In the genomic region with DNA sequence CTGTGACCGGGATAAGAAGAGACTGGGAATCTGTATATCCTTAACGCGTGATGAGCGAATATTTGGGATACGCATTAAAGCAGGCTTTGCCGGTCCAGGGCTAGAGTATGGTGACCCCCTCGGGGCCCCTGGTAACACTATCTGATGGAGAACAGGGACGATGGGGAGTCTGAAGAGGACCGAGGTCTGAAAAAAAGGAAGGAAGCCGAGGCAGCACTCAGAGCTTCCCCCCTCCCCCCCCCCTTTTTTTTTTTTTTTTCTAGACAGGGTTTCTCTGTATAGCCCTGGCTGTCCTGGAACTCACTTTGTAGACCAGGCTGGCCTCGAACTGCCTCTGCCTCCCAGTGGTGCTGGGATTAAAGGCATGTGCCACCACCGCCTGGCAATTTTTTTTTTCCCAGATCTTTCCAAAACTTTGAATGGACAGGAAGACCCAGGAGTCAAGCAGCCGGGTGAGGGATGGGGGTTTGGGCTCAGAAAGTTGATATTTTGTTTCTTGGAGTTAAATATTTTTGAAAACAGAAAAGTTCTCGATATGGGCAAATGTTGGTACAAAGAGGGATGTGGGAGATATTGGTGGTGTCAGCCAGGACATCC, we compare ENCODE assay signal across 7 mouse cellular contexts. TPM values are rescaled to one million over a fixed set of nuclear protein-coding genes. Genes with fewer than 3 reads are reported as not detected.
A peak's percentile ranks its signal among the peaks of the same experiment; 100 is the strongest.
DNase-seq lines count a peak whose midpoint lies in the region; ATAC-seq and TF ChIP-seq lines count a peak whose summit lies in the region.

No protein-coding gene starts in this region.

- peaks cover 10% of the 10 kb centered on the region for H3K4me1 ChIP-seq in liver, adult 2 months (ENCODE audit: control insufficient read depth, insufficient read depth, low read length)
- peaks cover 0 to 4% of the 10 kb centered on the region in 2 experiments; a peak in 2 of 4 replicates for H3K4me1 ChIP-seq in MEL (ENCODE audit: control insufficient read depth in 1 of 2, insufficient read depth in 2 of 2, low read length in 2 of 2)
- 0 out of 2 replicates have a peak, but pooled peaks cover 4% of the 10 kb centered on the region for H3K4me1 ChIP-seq in embryonic facial prominence, embryonic 14.5 days (ENCODE audit: control insufficient read depth, insufficient read depth, low read length)
- H3K4me1 ChIP-seq in forebrain, embryonic 14.5 days (ENCODE audit: control insufficient read depth, insufficient read depth, low read length) = no peaks in the 10 kb centered on the region; the same call in 1 of the 2 replicates

- no peaks in the 10 kb centered on the region for H3K27me3 ChIP-seq in liver, adult 2 months (ENCODE audit: control insufficient read depth, insufficient read depth, low read length)
- H3K27me3 ChIP-seq in MEL (ENCODE audit: control insufficient read depth in 1 of 2, insufficient read depth in 2 of 2, low read length in 2 of 2) = peaks cover 1 to 2% of the 10 kb centered on the region in 2 experiments; a peak in 2 of 4 replicates
- H3K27me3 ChIP-seq in embryonic facial prominence, embryonic 14.5 days (replicated peaks; ENCODE audit: control insufficient read depth, insufficient read depth, low read length) = peaks cover 27% of the 10 kb centered on the region
- H3K27me3 ChIP-seq in forebrain, embryonic 14.5 days (replicated peaks; ENCODE audit: control insufficient read depth, insufficient read depth, low read length) = peaks cover 18% of the 10 kb centered on the region

- WGBS in liver, adult 2 months = 51% methylated on average over 14 of the region's 14 CpGs
- WGBS in embryonic facial prominence, embryonic 14.5 days = 32% methylated on average over 14 of the region's 14 CpGs
- 25% methylated on average over 11 of the region's 14 CpGs for WGBS in macrophage (ENCODE audit: missing documents)
- WGBS in forebrain, embryonic 14.5 days = 32% methylated on average over 14 of the region's 14 CpGs

- H3K4me2 ChIP-seq in embryonic facial prominence, embryonic 14.5 days (ENCODE audit: low read depth, low read length) = peak overlapping the region; percentile 94
- no peak overlapping the region for H3K4me2 ChIP-seq in forebrain, embryonic 14.5 days (ENCODE audit: low read length)

- H3K9me3 ChIP-seq in MEL (replicated peaks; ENCODE audit: insufficient read depth, low read length) = no peaks in the 10 kb centered on the region
- H3K9me3 ChIP-seq in embryonic facial prominence, embryonic 14.5 days (ENCODE audit: control insufficient read depth, low read length) = no peaks in the 10 kb centered on the region
- H3K9me3 ChIP-seq in forebrain, embryonic 14.5 days (replicated peaks; ENCODE audit: control insufficient read depth, low read length) = no peaks in the 10 kb centered on the region

- 0 out of 2 replicates have a peak overlapping the region, but pooled peaks have one; percentile 76 for H3K27ac ChIP-seq in liver, adult 2 months (replicated peaks; ENCODE audit: insufficient read depth, low read depth, low read length)
- H3K27ac ChIP-seq in MEL (ENCODE audit: control insufficient read depth, low read depth, low read length) (no peak overlapping the region), macrophage (peak overlapping the region; percentile 90)
- H3K27ac ChIP-seq in embryonic facial prominence, embryonic 14.5 days (replicated peaks; ENCODE audit: low read depth, low read length) = no peak overlapping the region
- H3K27ac ChIP-seq in forebrain, embryonic 14.5 days (ENCODE audit: low read depth, low read length) = no peak overlapping the region

- DNase-seq in liver, adult 2 months (ENCODE audit: extremely low read depth, low read depth, low spot score) = no peak
- DNase-seq in liver (no peak), MEL (ENCODE audit: low read depth, low spot score) (peak; percentile 51)
- no peak for DNase-seq in embryonic facial prominence, embryonic 14.5 days (ENCODE audit: low spot score)
- DNase-seq in left cerebral cortex, adult 8-10 months (ENCODE audit: low spot score in 2 of 2) = no peak
- no peak for DNase-seq in forebrain, embryonic 14.5 days (ENCODE audit: low spot score)

- no peaks in the 10 kb centered on the region for H3K79me2 ChIP-seq in liver, adult 2 months (ENCODE audit: control insufficient read depth, insufficient read depth, low read length)
- H3K79me2 ChIP-seq in MEL (ENCODE audit: control insufficient read depth, insufficient read depth, low read length, poor library complexity) = no peaks in the 10 kb centered on the region; the same call in 1 of the 2 replicates
- peaks cover 53% of the 10 kb centered on the region for H3K79me2 ChIP-seq in macrophage (ENCODE audit: inconsistent target)

- TF ChIP-seq CTCF in liver, adult 2 months (IDR thresholded peaks at IDR 0.05; ENCODE audit: low read depth, low read length) = no peak
- TF ChIP-seq CTCF in MEL (IDR thresholded peaks at IDR 0.05 in 2 of 3, conservative IDR thresholded peaks at IDR 0.05 in 1 of 3; ENCODE audit: control insufficient read depth in 1 of 3, insufficient read depth in 1 of 3, low read depth in 2 of 3, low read length in 3 of 3, poor library complexity in 1 of 3, severe bottlenecking in 1 of 3) = no peak

- TF ChIP-seq RAD21 in MEL (IDR thresholded peaks at IDR 0.05; ENCODE audit: low read depth, low read length) = no peak

- H3K9ac ChIP-seq in liver, adult 2 months (ENCODE audit: low read depth, low read length) = no peak overlapping the region
- H3K9ac ChIP-seq in MEL (ENCODE audit: control insufficient read depth, low read depth, low read length, poor library complexity, severe bottlenecking) = peak overlapping the region; percentile 74
- no peak overlapping the region for H3K9ac ChIP-seq in embryonic facial prominence, embryonic 14.5 days (ENCODE audit: low read depth, low read length)
- no peak overlapping the region for H3K9ac ChIP-seq in forebrain, embryonic 14.5 days (ENCODE audit: low read length)

- H3K36me3 ChIP-seq in liver, adult 2 months (ENCODE audit: control insufficient read depth, insufficient read depth, low read length) = no peaks in the 10 kb centered on the region
- peaks cover 0 to 5% of the 10 kb centered on the region in 2 experiments; a peak in 1 of 4 replicates for H3K36me3 ChIP-seq in MEL (ENCODE audit: control insufficient read depth in 1 of 2, insufficient read depth in 2 of 2, low read length in 2 of 2)
- H3K36me3 ChIP-seq in embryonic facial prominence, embryonic 14.5 days (ENCODE audit: control insufficient read depth, insufficient read depth, low read length) = no peaks in the 10 kb centered on the region
- peaks cover 5% of the 10 kb centered on the region; the same call in 1 of the 2 replicates for H3K36me3 ChIP-seq in macrophage (ENCODE audit: inconsistent target)
- H3K36me3 ChIP-seq in forebrain, embryonic 14.5 days (ENCODE audit: control insufficient read depth, insufficient read depth, low read length) = no peaks in the 10 kb centered on the region

- TF ChIP-seq POLR2A in liver, adult 2 months (IDR thresholded peaks at IDR 0.05; ENCODE audit: extremely low read depth, insufficient read depth, low read length) = no peak
- TF ChIP-seq POLR2A in MEL (IDR thresholded peaks at IDR 0.05; ENCODE audit: control insufficient read depth in 1 of 2, insufficient read depth in 1 of 2, low read depth in 1 of 2, low read length in 2 of 2, poor library complexity in 1 of 2) = no peak

- no peak for TF ChIP-seq EP300 in MEL (IDR thresholded peaks at IDR 0.05; ENCODE audit: low read depth in 1 of 2, low read length in 2 of 2)

- no peak overlapping the region for H3K4me3 ChIP-seq in liver, adult 2 months (ENCODE audit: insufficient read depth, low read depth, low read length)
- H3K4me3 ChIP-seq in MEL (ENCODE audit: control insufficient read depth in 1 of 2, insufficient read depth in 1 of 2, low read depth in 2 of 2, low read length in 2 of 2) (peak overlapping the region; percentile 79 to 95), macrophage (ENCODE audit: inconsistent target) (peak overlapping the region; percentile 70)
- H3K4me3 ChIP-seq in embryonic facial prominence, embryonic 14.5 days (ENCODE audit: low read depth, low read length) = peak overlapping the region; percentile 70; the same call in 1 of the 2 replicates
- H3K4me3 ChIP-seq in forebrain, embryonic 14.5 days (ENCODE audit: low read depth, low read length) = no peak overlapping the region

- ATAC-seq in embryonic facial prominence, embryonic 14.5 days (ENCODE audit: low read depth) = no peak
- ATAC-seq in forebrain, embryonic 14.5 days = no peak

TF ChIP-seq in MEL, 35 proteins besides CTCF, POLR2A, EP300 and RAD21 (continues in another document):
- TF ChIP-seq TAL1 (IDR thresholded peaks at IDR 0.05; ENCODE audit: low read length) (no peak), MEF2A (IDR thresholded peaks at IDR 0.05; ENCODE audit: extremely low read depth, insufficient replicate concordance, low read depth, low read length, poor library complexity, severe bottlenecking) (no peak), POLR2AphosphoS5 (IDR thresholded peaks at IDR 0.05; ENCODE audit: borderline replicate concordance, low read depth, low read length) (no peak), MAX (IDR thresholded peaks at IDR 0.05; ENCODE audit: low read length) (no peak), USF2 (IDR thresholded peaks at IDR 0.05; ENCODE audit: borderline replicate concordance in 1 of 2, insufficient read depth in 1 of 2, low read depth in 1 of 2, low read length in 2 of 2) (no peak), POLR2AphosphoS2 (IDR thresholded peaks at IDR 0.05; ENCODE audit: low read length) (no peak), SIN3A (IDR thresholded peaks at IDR 0.05; ENCODE audit: low read length) (peak; percentile 19; the same call in 1 of the 2 replicates), GABPA (IDR thresholded peaks at IDR 0.05; ENCODE audit: low read depth, low read length) (no peak), KAT2A (conservative IDR thresholded peaks at IDR 0.05; ENCODE audit: low read depth, low read length) (no peak), GATA1 (IDR thresholded peaks at IDR 0.05; ENCODE audit: low read depth, low read length) (no peak), ZNF384 (IDR thresholded peaks at IDR 0.05; ENCODE audit: low read depth, low read length) (peak; percentile 95)

RNA-seq across cellular contexts. Expression of gene Parp14, which starts 1.2 kb away (rescaled TPM):
- 19.5 and 24.5 TPM in 2 replicates for total RNA-seq in liver, adult 2 months (2014; rRNA removed)
- polyA plus RNA-seq in liver, adult 2 months (2012; rRNA removed) = 3.3 and 4.5 TPM in 2 replicates
- 0.98 and 1.2 TPM in 2 replicates for total RNA-seq in MEL (2012; rRNA removed)
- polyA plus RNA-seq in MEL (2012; ENCODE audit: insufficient read depth in 1 of 2, insufficient read length in 2 of 2, low read depth in 1 of 2, low replicate concordance in 2 of 2, missing spikeins in 1 of 2) (1 to 10 TPM in 1 of 2 experiments, not detected in 1; 1.5 TPM), macrophage (2018) (96.5 to 226 TPM (median 116 TPM) in 3 replicates)
- polyA plus RNA-seq in embryonic facial prominence, embryonic 14.5 days (2014; fragmentation: Nextera tagmentation; extraction: Ambion mirVana) = 1.2 and 1.3 TPM in 2 replicates
- 1,000 to 10,000 TPM in 20 of 26 experiments, 100 to 1,000 TPM in 6; 599 to 5,967 (median 2,262) TPM for total RNA-seq in macrophage (2018; cell fraction: chromatin; rRNA removed)
- total RNA-seq in macrophage (2018; cell fraction: cytosol; rRNA removed) = 100 to 1,000 TPM; 159 to 682 (median 357) TPM
- 1,000 to 10,000 TPM in 18 of 26 experiments, 100 to 1,000 TPM in 8; 325 to 4,265 (median 1,698) TPM for total RNA-seq in macrophage (2018; cell fraction: nucleus; rRNA removed)
- total RNA-seq in left cerebral cortex, adult 8-10 months (2022) = 1 to 10 TPM; 1.5 to 3.2 (median 2.4) TPM
- polyA plus RNA-seq in forebrain, embryonic 14.5 days (2014; fragmentation: Nextera tagmentation; extraction: Ambion mirVana) = 0.16 and 0.25 TPM in 2 replicates

Comparison
In these comparisons a context has a peak if more than half of its experiments do, and no peak if none do; other contexts are left out.
1. H3K27ac ChIP-seq: peak in liver, adult 2 months (single experiment) and macrophage (single experiment); none in MEL (single experiment), embryonic facial prominence, embryonic 14.5 days (single experiment) and forebrain, embryonic 14.5 days (single experiment).
2. H3K4me3 ChIP-seq: peak in MEL (2 of 2), embryonic facial prominence, embryonic 14.5 days (single experiment) and macrophage (single experiment); none in liver, adult 2 months (single experiment) and forebrain, embryonic 14.5 days (single experiment).
3. RNA of gene Parp14, which starts 1.2 kb away (polyA plus RNA-seq): 96.5 to 226 TPM in macrophage; 3.3 to 4.5 TPM in liver, adult 2 months, 1.5 TPM in MEL, 1.2 to 1.3 TPM in embryonic facial prominence, embryonic 14.5 days and 0.16 to 0.25 TPM in forebrain, embryonic 14.5 days; every median in the first group is over 10 times any median in the second.